Mouse (Mus musculus): ENCODE data around the gene Gjb2. TPM values are rescaled to one million over a fixed set of nuclear protein-coding genes. Genes with fewer than 3 reads are reported as not detected.

Gene Gjb2
- 3.9 and 4.7 TPM in 2 replicates for polyA plus RNA-seq (2012; rRNA removed)

DNA sequence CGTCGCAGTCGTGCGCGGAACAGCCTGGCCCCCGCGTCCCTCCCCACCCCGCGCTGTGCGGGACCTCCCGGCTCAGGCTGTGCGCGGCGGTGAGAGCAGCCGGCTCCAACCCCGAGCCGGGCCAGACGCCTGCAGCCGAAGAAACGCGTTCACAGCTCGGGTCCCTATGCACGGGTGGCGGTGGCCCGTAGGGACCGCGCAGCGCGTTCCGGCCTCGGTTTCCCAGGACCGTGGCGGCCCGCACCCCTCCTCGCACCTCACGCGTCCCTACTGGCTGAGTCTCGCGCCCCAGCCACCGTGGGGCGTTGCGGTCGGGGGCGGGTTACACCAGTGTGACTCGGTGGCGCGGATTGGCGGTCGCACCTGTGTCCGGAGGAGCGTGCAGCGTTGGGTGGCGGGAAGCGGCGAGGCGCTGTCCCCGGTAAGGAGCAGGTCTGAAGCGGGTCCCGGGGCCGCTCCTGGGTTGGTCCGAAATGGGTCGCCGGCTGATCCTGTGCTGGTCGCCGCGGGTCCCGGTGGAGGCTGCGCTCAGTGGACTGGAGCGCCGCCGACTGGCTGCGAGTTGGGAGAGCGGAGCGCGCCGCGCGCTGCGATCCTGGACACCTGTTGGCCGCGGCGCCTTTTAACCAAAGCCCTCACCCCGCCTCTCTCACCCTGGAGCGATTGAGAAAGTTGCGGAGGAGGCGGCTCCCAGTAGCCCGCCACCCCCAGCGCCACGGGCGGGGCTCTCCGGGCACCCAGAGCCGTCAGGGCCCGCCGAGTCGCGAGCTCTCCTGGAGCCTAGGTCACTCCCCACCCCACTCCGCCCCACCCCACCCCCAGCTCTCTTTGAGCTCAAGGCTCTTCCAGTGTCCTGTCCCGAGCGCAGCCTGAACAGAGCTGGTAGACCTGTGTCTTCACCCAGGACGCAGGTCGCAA is at the start of gene Gjb2:
Gene Gjb2 (minus strand): TSS at position 597 of the 918 bp plus-strand sequence.

DNA sequence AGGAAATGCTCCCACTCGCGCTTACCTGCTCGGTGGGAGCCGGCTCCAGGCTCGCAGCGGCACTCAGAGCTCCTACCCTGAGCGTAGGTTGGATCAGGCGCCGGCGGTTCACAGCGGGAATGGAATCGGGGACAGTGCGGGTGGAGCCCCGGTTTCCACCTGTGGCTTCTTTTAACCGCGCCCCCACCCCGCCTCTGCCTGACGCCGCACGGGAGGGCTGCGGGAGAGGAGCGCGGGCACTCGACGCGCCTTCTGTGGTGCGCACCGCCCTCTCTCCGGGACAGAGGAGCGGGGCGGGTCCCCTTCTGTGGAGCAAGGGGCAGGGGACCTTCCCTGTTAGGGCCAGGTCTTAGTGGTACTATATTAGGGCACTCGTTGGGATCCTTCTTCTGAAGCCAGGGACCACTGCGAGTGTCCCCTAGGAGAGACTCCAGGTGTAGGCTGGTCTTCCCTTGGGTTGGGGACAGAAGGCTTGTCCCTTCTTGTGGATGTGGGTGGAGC is 28.7 kb upstream of the Gjb2 start, which contains the start of gene Gjb6:
Gene Gjb6 (minus strand): TSS at position 451 of the 501 bp plus-strand sequence.

DNA sequence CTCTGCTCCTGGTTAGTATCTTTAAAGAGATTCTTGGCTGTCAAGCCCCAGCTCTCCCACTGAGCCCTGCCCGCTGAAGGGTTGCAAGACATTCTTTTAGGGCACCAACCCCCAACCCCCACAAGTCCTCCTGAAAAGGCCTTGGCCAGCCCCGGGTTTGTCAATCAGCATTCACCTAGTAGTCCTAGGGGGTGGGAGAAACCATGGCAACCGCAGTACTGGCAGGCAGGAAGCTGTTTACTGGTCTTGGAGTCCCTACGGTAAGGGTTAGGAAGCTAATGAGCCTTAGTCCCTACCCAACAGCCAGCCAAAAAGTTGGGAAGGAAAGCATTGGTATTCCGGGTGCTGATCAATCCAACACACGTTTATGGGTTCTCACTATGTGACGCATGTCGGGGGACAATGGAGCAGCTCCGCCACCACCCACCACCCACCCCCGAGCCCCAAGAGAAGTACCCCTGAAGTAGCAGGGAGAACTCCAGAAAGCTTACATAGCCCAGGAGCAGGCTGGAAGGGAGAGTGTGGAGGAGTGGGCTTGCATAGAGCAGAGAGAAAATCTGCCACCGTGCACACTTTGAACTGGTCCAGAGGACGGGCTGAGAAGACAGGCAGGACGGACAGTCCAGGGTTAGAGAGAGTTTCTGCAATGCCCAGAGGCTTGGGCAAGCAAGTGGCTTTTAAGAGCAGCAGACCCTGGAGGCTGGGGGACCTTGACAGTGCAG is 11.5 kb upstream of the Gjb2 start, which contains the start of gene Gm4491:
Gene Gm4491 (minus strand): TSS at position 61 of the 722 bp plus-strand sequence.

DNA sequence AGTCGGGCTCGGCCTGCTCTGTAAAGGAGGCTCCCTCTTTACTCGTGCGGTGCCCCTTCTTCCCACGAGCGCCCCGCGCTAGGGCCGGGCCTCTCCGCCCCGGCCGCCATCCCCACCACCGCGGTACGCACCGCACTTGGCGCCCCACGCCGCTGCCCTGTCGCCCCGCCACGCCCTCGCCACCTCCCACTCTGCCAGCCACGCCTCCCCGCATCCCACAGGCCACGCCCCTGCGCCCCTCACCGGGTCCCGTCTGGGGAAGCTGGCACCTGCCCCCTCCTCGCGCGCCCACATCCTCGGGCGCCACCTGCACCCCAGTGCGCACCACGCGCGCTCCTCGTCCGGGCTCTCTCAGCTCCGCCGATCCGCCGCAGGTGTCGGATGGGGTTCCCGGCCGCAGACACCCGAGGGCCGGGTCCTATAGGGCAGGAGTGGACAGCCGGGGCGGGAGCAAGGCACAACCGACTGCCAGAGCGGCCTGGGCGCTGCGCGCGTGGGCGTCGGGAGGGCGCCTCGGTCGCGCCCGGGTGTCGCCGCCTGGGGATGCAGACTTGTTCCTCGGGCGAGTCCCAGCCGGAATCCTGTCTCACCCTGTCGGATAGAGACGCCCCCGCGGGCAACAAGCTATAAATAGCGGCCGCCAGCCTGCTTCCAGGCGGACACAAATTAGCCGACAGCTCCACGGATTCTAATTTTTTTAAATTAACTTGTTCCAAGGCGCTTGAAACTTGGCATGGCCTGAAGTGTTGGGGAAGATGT is 46.8 kb downstream of the Gjb2 start, which contains the start of gene Gja3:
Gene Gja3 (minus strand): TSS at position 538 of the 759 bp plus-strand sequence.

Other genes with a start within 250 kb of the Gjb2 start
- 6.1 and 7.3 TPM in 2 replicates for gene Zmym2, start 218.0 kb downstream of the Gjb2 start, polyA plus RNA-seq (2012; rRNA removed)
- 0.06 TPM in 1 of 2 replicates, not detected in the other for gene Gja3, start 46.6 kb downstream of the Gjb2 start, polyA plus RNA-seq (2012; rRNA removed)
- gene Gm4491, start 11.2 kb upstream of the Gjb2 start, polyA plus RNA-seq (2012; rRNA removed), result not detected in 2 replicates
- 0.02 TPM in 1 of 2 replicates, not detected in the other for gene Gjb6, start 28.9 kb upstream of the Gjb2 start, polyA plus RNA-seq (2012; rRNA removed)